Mouse (Mus musculus): ENCODE data around the gene Mbd3. TPM values are rescaled to one million over a fixed set of nuclear protein-coding genes. Genes with fewer than 3 reads are reported as not detected.

Mbd3 gene
- polyA plus RNA-seq, 1 experiment, result 81.3 TPM

GRCm38 (mm10) chr10:80405481-80406173, 6.3 kb upstream of the Mbd3 start:
- TF ChIP-seq CTCF (IDR thresholded peaks at IDR 0.05; ENCODE audit: low read depth, low read length), result peak; percentile 20
- no peak for TF ChIP-seq EP300 (IDR thresholded peaks at IDR 0.05; ENCODE audit: insufficient read depth, low read depth, low read length)
- H3K27ac ChIP-seq (ENCODE audit: insufficient read depth, low read length), result no peak overlapping the region
- H3K4me1 ChIP-seq (ENCODE audit: control insufficient read depth, insufficient read depth, low read length), result no peaks in the 10 kb centered on the region
- H3K9ac ChIP-seq (ENCODE audit: low read depth, poor library complexity, severe bottlenecking), result peak overlapping the region; percentile 49
- H3K36me3 ChIP-seq (ENCODE audit: control insufficient read depth, insufficient read depth, low read length, poor library complexity, severe bottlenecking), result peaks cover 11% of the 10 kb centered on the region
- H3K27me3 ChIP-seq (ENCODE audit: control insufficient read depth, insufficient read depth, low read length, poor library complexity, severe bottlenecking), result no peaks in the 10 kb centered on the region
- H3K9me3 ChIP-seq (replicated peaks; ENCODE audit: control insufficient read depth, insufficient read depth, low read length, poor library complexity, severe bottlenecking), result no peaks in the 10 kb centered on the region
- H3K4me3 ChIP-seq (ENCODE audit: low read depth, low read length), result peak overlapping the region; percentile 80

GRCm38 (mm10) chr10:80403044-80403692, 3.8 kb upstream of the Mbd3 start:
- no peak for TF ChIP-seq CTCF (IDR thresholded peaks at IDR 0.05; ENCODE audit: low read depth, low read length)
- TF ChIP-seq EP300 (IDR thresholded peaks at IDR 0.05; ENCODE audit: insufficient read depth, low read depth, low read length), result no peak
- no peak for TF ChIP-seq POLR2A (IDR thresholded peaks at IDR 0.05; ENCODE audit: insufficient read depth, low read length)
- no peak overlapping the region for H3K9ac ChIP-seq (ENCODE audit: low read depth, poor library complexity, severe bottlenecking)
- H3K27ac ChIP-seq (ENCODE audit: insufficient read depth, low read length), result no peak overlapping the region
- H3K27me3 ChIP-seq (ENCODE audit: control insufficient read depth, insufficient read depth, low read length, poor library complexity, severe bottlenecking), result no peaks in the 10 kb centered on the region
- no peak overlapping the region for H3K4me3 ChIP-seq (ENCODE audit: low read depth, low read length)
- no peaks in the 10 kb centered on the region for H3K4me1 ChIP-seq (ENCODE audit: control insufficient read depth, insufficient read depth, low read length)
- peaks cover 11% of the 10 kb centered on the region for H3K36me3 ChIP-seq (ENCODE audit: control insufficient read depth, insufficient read depth, low read length, poor library complexity, severe bottlenecking)
- H3K9me3 ChIP-seq (replicated peaks; ENCODE audit: control insufficient read depth, insufficient read depth, low read length, poor library complexity, severe bottlenecking), result no peaks in the 10 kb centered on the region

GRCm38 (mm10) chr10:80400704-80401161, 1.4 kb upstream of the Mbd3 start:
- Histone ChIP-seq H3K4me1 (ENCODE audit: control insufficient read depth, insufficient read depth, low read length) (no peaks in the 10 kb centered on the region), H3K27me3 (ENCODE audit: control insufficient read depth, insufficient read depth, low read length, poor library complexity, severe bottlenecking) (no peaks in the 10 kb centered on the region), H3K9me3 (replicated peaks; ENCODE audit: control insufficient read depth, insufficient read depth, low read length, poor library complexity, severe bottlenecking) (no peaks in the 10 kb centered on the region), H3K9ac (ENCODE audit: low read depth, poor library complexity, severe bottlenecking) (peak overlapping the region; percentile 46), H3K27ac (ENCODE audit: insufficient read depth, low read length) (peak overlapping the region; percentile 17), H3K4me3 (ENCODE audit: low read depth, low read length) (no peak overlapping the region), H3K36me3 (ENCODE audit: control insufficient read depth, insufficient read depth, low read length, poor library complexity, severe bottlenecking) (peaks cover 11% of the 10 kb centered on the region)
- TF ChIP-seq POLR2A (IDR thresholded peaks at IDR 0.05; ENCODE audit: insufficient read depth, low read length) (no peak), CTCF (IDR thresholded peaks at IDR 0.05; ENCODE audit: low read depth, low read length) (no peak), EP300 (IDR thresholded peaks at IDR 0.05; ENCODE audit: insufficient read depth, low read depth, low read length) (no peak)

- H3K36me3 ChIP-seq (ENCODE audit: control insufficient read depth, insufficient read depth, low read length, poor library complexity, severe bottlenecking), result peaks cover 11% of the 10 kb centered on the region
These were observed 788 bp upstream of the Mbd3 start for GRCm38 (mm10) chr10:80399973-80400703.

GRCm38 (mm10) chr10:80398719-80399190, 595 bp downstream of the Mbd3 start:
- peaks cover 12% of the 10 kb centered on the region for H3K36me3 ChIP-seq (ENCODE audit: control insufficient read depth, insufficient read depth, low read length, poor library complexity, severe bottlenecking)
- no peaks in the 10 kb centered on the region for H3K27me3 ChIP-seq (ENCODE audit: control insufficient read depth, insufficient read depth, low read length, poor library complexity, severe bottlenecking)
- no peaks in the 10 kb centered on the region for H3K9me3 ChIP-seq (replicated peaks; ENCODE audit: control insufficient read depth, insufficient read depth, low read length, poor library complexity, severe bottlenecking)
- H3K4me1 ChIP-seq (ENCODE audit: control insufficient read depth, insufficient read depth, low read length), result no peaks in the 10 kb centered on the region
- no peak for TF ChIP-seq POLR2A (IDR thresholded peaks at IDR 0.05; ENCODE audit: insufficient read depth, low read length)
- TF ChIP-seq EP300 (IDR thresholded peaks at IDR 0.05; ENCODE audit: insufficient read depth, low read depth, low read length), result no peak
- TF ChIP-seq CTCF (IDR thresholded peaks at IDR 0.05; ENCODE audit: low read depth, low read length), result no peak
- H3K9ac ChIP-seq (ENCODE audit: low read depth, poor library complexity, severe bottlenecking), result peak overlapping the region; percentile 74
- peak overlapping the region; percentile 68 for H3K4me3 ChIP-seq (ENCODE audit: low read depth, low read length)
- H3K27ac ChIP-seq (ENCODE audit: insufficient read depth, low read length), result peak overlapping the region; percentile 85

More at GRCm38 (mm10) chr10:80399973-80400703, 788 bp upstream of the Mbd3 start:
- peak overlapping the region; percentile 17 for H3K27ac ChIP-seq (ENCODE audit: insufficient read depth, low read length)
- TF ChIP-seq CTCF (IDR thresholded peaks at IDR 0.05; ENCODE audit: low read depth, low read length), result no peak
- TF ChIP-seq POLR2A (IDR thresholded peaks at IDR 0.05; ENCODE audit: insufficient read depth, low read length), result no peak
- no peak for TF ChIP-seq EP300 (IDR thresholded peaks at IDR 0.05; ENCODE audit: insufficient read depth, low read depth, low read length)
- H3K4me3 ChIP-seq (ENCODE audit: low read depth, low read length), result peak overlapping the region; percentile 52
- no peaks in the 10 kb centered on the region for H3K4me1 ChIP-seq (ENCODE audit: control insufficient read depth, insufficient read depth, low read length)
- H3K9me3 ChIP-seq (replicated peaks; ENCODE audit: control insufficient read depth, insufficient read depth, low read length, poor library complexity, severe bottlenecking), result no peaks in the 10 kb centered on the region
- no peaks in the 10 kb centered on the region for H3K27me3 ChIP-seq (ENCODE audit: control insufficient read depth, insufficient read depth, low read length, poor library complexity, severe bottlenecking)
- H3K9ac ChIP-seq (ENCODE audit: low read depth, poor library complexity, severe bottlenecking), result peak overlapping the region; percentile 46

Measured in ES-Bruce4 (cell line).